ENCODE assay signal across 8 mouse cellular contexts in the genomic region with DNA sequence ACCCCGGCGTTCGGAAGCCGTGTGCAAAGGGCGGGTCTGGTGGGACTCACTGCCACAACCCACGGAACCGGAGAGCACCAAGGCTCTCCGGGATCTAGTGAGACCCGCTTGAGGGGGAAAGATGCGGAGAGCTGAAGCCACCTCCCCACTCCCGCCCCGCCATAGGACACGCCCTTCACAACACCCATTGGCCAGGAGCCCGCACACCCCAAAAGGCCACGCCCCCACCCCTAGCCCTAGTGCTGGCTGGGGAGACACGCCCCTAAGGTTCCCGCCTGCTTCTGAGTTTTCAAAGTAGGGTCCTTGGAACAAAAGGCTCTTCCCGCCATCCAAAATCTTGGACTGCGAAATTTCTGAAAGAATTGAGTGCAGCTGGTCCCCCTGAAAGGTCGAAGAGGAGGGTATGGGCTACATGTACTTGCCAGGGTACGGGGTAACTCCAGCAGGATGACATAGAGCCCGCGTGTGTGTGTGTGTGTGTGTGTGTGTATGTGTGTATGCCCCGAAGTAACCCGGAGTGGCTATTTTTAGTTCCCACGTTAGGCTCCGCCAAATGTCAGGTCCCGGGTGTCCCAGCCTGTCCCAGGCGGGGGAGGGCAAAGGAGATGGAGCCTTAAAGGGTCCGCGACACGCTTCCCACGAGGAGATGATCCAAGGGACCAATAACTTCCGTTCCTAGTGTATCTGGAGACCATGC. TPM values are rescaled to one million over a fixed set of nuclear protein-coding genes. Genes with fewer than 3 reads are reported as not detected.
DNase-seq lines count a peak whose midpoint lies in the region; ATAC-seq and TF ChIP-seq lines count a peak whose summit lies in the region.

A gene (minus strand): TSS at position 123 of the 697 bp plus-strand sequence.

- H3K4me2 ChIP-seq in forebrain, postnatal 0 days (ENCODE audit: low read depth): peak within 1 kb of the TSS; percentile 51

- no peak within 1 kb of the TSS for H3K27ac ChIP-seq in forebrain, postnatal 0 days (ENCODE audit: low read depth, low read length)
- H3K27ac ChIP-seq in hindbrain, embryonic 10.5 days: peak within 1 kb of the TSS; percentile 95

- H3K9ac ChIP-seq in forebrain, postnatal 0 days: peak within 1 kb of the TSS; percentile 43

- no peaks in the 10 kb centered on the region for H3K9me3 ChIP-seq in forebrain, postnatal 0 days (ENCODE audit: low read length)
- no peaks in the 10 kb centered on the region for H3K9me3 ChIP-seq in hindbrain, embryonic 10.5 days

- TF ChIP-seq CTCF in forebrain, postnatal 0 days (IDR thresholded peaks at IDR 0.05; ENCODE audit: low read depth): no peak

- ATAC-seq in forebrain, postnatal 0 days: peak; percentile 94

- DNase-seq in R1 (ENCODE audit: low read depth, low spot score): peak; percentile 97
- DNase-seq in cerebellum, adult 18-20 months: peak; percentile 46 to 49
- DNase-seq in forebrain, postnatal 0 days: peak; percentile 90
- peak; percentile 97 for DNase-seq in hindbrain, embryonic 10.5 days (ENCODE audit: low spot score)
- DNase-seq in layer of hippocampus, postnatal 10 days (ENCODE audit: low spot score in 2 of 2): peak; percentile 82 to 85
- DNase-seq in lung, postnatal 4 days: peak; percentile 94 to 95
- DNase-seq in retina, postnatal 7 days (ENCODE audit: low read depth, low spot score): peak; percentile 57
- DNase-seq in urinary bladder, postnatal 36 days (ENCODE audit: low spot score in 2 of 2): peak; percentile 86 to 92

- H3K4me1 ChIP-seq in forebrain, postnatal 0 days (ENCODE audit: insufficient read depth): no peaks in the 10 kb centered on the region
- peaks cover 31% of the 10 kb centered on the region for H3K4me1 ChIP-seq in hindbrain, embryonic 10.5 days (replicated peaks)

- no peaks in the 10 kb centered on the region for H3K36me3 ChIP-seq in forebrain, postnatal 0 days (ENCODE audit: insufficient read depth)
- peaks cover 31% of the 10 kb centered on the region for H3K36me3 ChIP-seq in hindbrain, embryonic 10.5 days

- WGBS in forebrain, postnatal 0 days: under 1% methylated on average over 34 of the region's 34 CpGs
- WGBS in hindbrain, embryonic 10.5 days: under 1% methylated on average over 34 of the region's 34 CpGs

- peak within 1 kb of the TSS; percentile 39 for H3K4me3 ChIP-seq in forebrain, postnatal 0 days (ENCODE audit: low read depth, low read length)
- H3K4me3 ChIP-seq in hindbrain, embryonic 10.5 days: peak within 1 kb of the TSS; percentile 60

- no peaks in the 10 kb centered on the region; the same call in 1 of the 2 replicates for H3K27me3 ChIP-seq in forebrain, postnatal 0 days (ENCODE audit: insufficient read depth, low read length)
- peaks cover 14% of the 10 kb centered on the region for H3K27me3 ChIP-seq in hindbrain, embryonic 10.5 days (ENCODE audit: insufficient read depth, poor library complexity, severe bottlenecking)

RNA-seq across cellular contexts. Expression of the gene that starts here (rescaled TPM):
- total RNA-seq in forebrain, postnatal 0 days (2014; rRNA removed): 4.1 and 7.8 TPM in 2 replicates
- 3.5 and 3.9 TPM in 2 replicates for polyA plus RNA-seq in forebrain, postnatal 0 days (2015; fragmentation: Nextera tagmentation; extraction: Ambion mirVana)
- polyA plus RNA-seq in hindbrain, embryonic 10.5 days (2016; fragmentation: Nextera tagmentation; extraction: Ambion mirVana): 11.0 and 13.0 TPM in 2 replicates
- total RNA-seq in layer of hippocampus, postnatal 10 days (2021): 1 to 10 TPM; 1.7 to 2.0 TPM
